Mouse (Mus musculus) midbrain, embryonic 11.5 days (tissue): ENCODE data around the gene Yif1b. TPM values are rescaled to one million over a fixed set of nuclear protein-coding genes. Genes with fewer than 3 reads are reported as not detected.

Experiments
- ATAC-seq: fragments of 200-750 bp; cut with Nextera tagmentation; 2 replicates; pipeline ENCODE4 v1.8.0; 2017; ENCODE audit warnings: moderate TSS enrichment, moderate library complexity; ENCODE audit not compliant: low FRiP score
- DNase-seq: peaks from one replicate; pipeline ENCODE4 v3.0.0; 2015; ENCODE audit warnings: low spot score; ENCODE audit errors: missing footprints
- H3K27ac ChIP-seq: fragments of 300-500 bp; sonication (generic); 2 replicates; pipeline ENCODE4 v1.5.1; 2014; ENCODE audit warnings: low read depth, low read length
- H3K27me3 ChIP-seq: fragments of 300-500 bp; sonication (generic); 2 replicates; pipeline ENCODE4 v1.6.1; 2014; ENCODE audit warnings: mild to moderate bottlenecking, low read length, moderate library complexity, mixed read lengths; ENCODE audit not compliant: control insufficient read depth, insufficient read depth
- H3K36me3 ChIP-seq: fragments of 300-500 bp; sonication (generic); 2 replicates; pipeline ENCODE4 v1.6.1; 2014; ENCODE audit warnings: mild to moderate bottlenecking, low read length, moderate library complexity, mixed read lengths; ENCODE audit not compliant: control insufficient read depth, insufficient read depth
- H3K4me1 ChIP-seq: fragments of 300-500 bp; sonication (generic); 2 replicates; pipeline ENCODE4 v1.6.1; 2014; ENCODE audit warnings: low read length; ENCODE audit not compliant: control insufficient read depth, insufficient read depth
- H3K4me2 ChIP-seq: fragments of 300-500 bp; sonication (generic); 2 replicates; pipeline ENCODE4 v1.6.1; 2014; ENCODE audit warnings: mild to moderate bottlenecking, moderate library complexity
- H3K4me3 ChIP-seq: fragments of 300-500 bp; sonication (generic); 2 replicates; pipeline ENCODE4 v1.5.1; 2014; ENCODE audit warnings: low read depth, low read length
- H3K9ac ChIP-seq: fragments of 300-500 bp; sonication (generic); 2 replicates; pipeline ENCODE4 v1.6.1; 2014; ENCODE audit warnings: low read length
- H3K9me3 ChIP-seq: fragments of 300-500 bp; sonication (generic); 2 replicates; pipeline ENCODE4 v1.6.1; 2016; ENCODE audit warnings: low read length; ENCODE audit not compliant: control insufficient read depth
- WGBS: fragments of 180-500 bp; shearing (Covaris S2); extraction: QIAGEN DNeasy Blood & Tissue Kit; methylation state at CpG from one replicate; pipeline ENCODE4 v1.1.7; 2014; 5-methylcytosine and 5-hydroxymethylcytosine counted together
- polyA plus RNA-seq: library from polyadenylated mRNA; unstranded; fragments of >200 nt; fragmentation: Nextera tagmentation; extraction: Ambion mirVana; gene quantifications from 2 replicates; pipeline ENCODE4 v1.2.1, GENCODE M21; 2014

The Yif1b gene
- polyA plus RNA-seq, 1 experiment from 2014 or later, result 81.5 TPM

- no peak overlapping the region for H3K4me2 ChIP-seq
Observed at GRCm38 (mm10) chr7:29214236-29214635, 23.9 kb upstream of the Yif1b start.

GRCm38 (mm10) chr7:29214846-29215245 lies 23.3 kb upstream of the Yif1b start:
- WGBS, result 46% methylated on average over 15 of the region's 15 CpGs
- Histone ChIP-seq H3K27me3 (peaks cover 12% of the 10 kb centered on the region), H3K4me1 (no peaks in the 10 kb centered on the region), H3K36me3 (no peaks in the 10 kb centered on the region), H3K27ac (no peak overlapping the region), H3K4me2 (no peak overlapping the region), H3K9ac (no peak overlapping the region), H3K9me3 (peaks cover 4% of the 10 kb centered on the region; the same call in 1 of the 2 replicates), H3K4me3 (no peak overlapping the region)
- ATAC-seq, result no peak
- no peak for DNase-seq

More at GRCm38 (mm10) chr7:29214236-29214635, 23.9 kb upstream of the Yif1b start:
- H3K36me3 ChIP-seq, result no peaks in the 10 kb centered on the region
- H3K27ac ChIP-seq, result no peak overlapping the region
- H3K9ac ChIP-seq, result no peak overlapping the region
- H3K4me3 ChIP-seq, result no peak overlapping the region
- ATAC-seq (no peak), DNase-seq (peak; percentile 86)
- H3K9me3 ChIP-seq, result peaks cover 3% of the 10 kb centered on the region; the same call in 1 of the 2 replicates
- H3K27me3 ChIP-seq, result peaks cover 12% of the 10 kb centered on the region
- 65% methylated on average over 2 of the region's 2 CpGs for WGBS
- no peaks in the 10 kb centered on the region for H3K4me1 ChIP-seq

- no peak overlapping the region for H3K27ac ChIP-seq
- no peaks in the 10 kb centered on the region for H3K36me3 ChIP-seq
- H3K4me3 ChIP-seq, result 0 out of 2 replicates have a peak overlapping the region, but pooled peaks have one; percentile 5
- H3K27me3 ChIP-seq, result no peaks in the 10 kb centered on the region
- no peaks in the 10 kb centered on the region; the same call in 1 of the 2 replicates for H3K9me3 ChIP-seq
- ATAC-seq (peak; percentile 42; the same call in 1 of the 2 replicates), DNase-seq (peak; percentile 83)
- peak overlapping the region; percentile 36; the same call in 1 of the 2 replicates for H3K4me2 ChIP-seq
- H3K9ac ChIP-seq, result peak overlapping the region; percentile 44; the same call in 1 of the 2 replicates
- peaks cover 8% of the 10 kb centered on the region; the same call in 1 of the 2 replicates for H3K4me1 ChIP-seq
- WGBS, result 10% methylated on average over 16 of the region's 16 CpGs
Observed at GRCm38 (mm10) chr7:29224756-29225394, 13.3 kb upstream of the Yif1b start.

GRCm38 (mm10) chr7:29225520-29225919 lies 12.6 kb upstream of the Yif1b start:
- 73% methylated on average over 13 of the region's 13 CpGs for WGBS
- Histone ChIP-seq H3K27ac (no peak overlapping the region), H3K4me3 (no peak overlapping the region), H3K9me3 (no peaks in the 10 kb centered on the region), H3K9ac (0 out of 2 replicates have a peak overlapping the region, but pooled peaks have one; percentile 44), H3K4me1 (peaks cover 8% of the 10 kb centered on the region; the same call in 1 of the 2 replicates), H3K4me2 (peak overlapping the region; percentile 36; the same call in 1 of the 2 replicates), H3K36me3 (no peaks in the 10 kb centered on the region), H3K27me3 (peaks cover under 1% of the 10 kb centered on the region)
- ATAC-seq (no peak), DNase-seq (no peak)

GRCm38 (mm10) chr7:29228202-29228601 lies 9.9 kb upstream of the Yif1b start:
- peaks cover 14% of the 10 kb centered on the region for H3K4me1 ChIP-seq
- 79% methylated on average over 4 of the region's 4 CpGs for WGBS
- no peak for ATAC-seq
- no peak overlapping the region for H3K4me3 ChIP-seq
- DNase-seq, result no peak
- H3K9me3 ChIP-seq, result no peaks in the 10 kb centered on the region
- H3K27ac ChIP-seq, result no peak overlapping the region
- H3K27me3 ChIP-seq, result peaks cover 23% of the 10 kb centered on the region
- H3K4me2 ChIP-seq, result no peak overlapping the region
- H3K9ac ChIP-seq, result no peak overlapping the region
- H3K36me3 ChIP-seq, result no peaks in the 10 kb centered on the region

- Histone ChIP-seq H3K4me2 (no peak overlapping the region), H3K4me3 (no peak overlapping the region), H3K36me3 (no peaks in the 10 kb centered on the region), H3K9me3 (peaks cover 4% of the 10 kb centered on the region; the same call in 1 of the 2 replicates), H3K27ac (no peak overlapping the region), H3K9ac (no peak overlapping the region), H3K27me3 (peaks cover 25% of the 10 kb centered on the region), H3K4me1 (peaks cover 6% of the 10 kb centered on the region)
- 24% methylated on average over 3 of the region's 3 CpGs for WGBS
- ATAC-seq, result no peak
- DNase-seq, result peak; percentile 80
Observed at GRCm38 (mm10) chr7:29230560-29230959, 7.6 kb upstream of the Yif1b start.

- Histone ChIP-seq H3K9me3 (peaks cover 4% of the 10 kb centered on the region; the same call in 1 of the 2 replicates), H3K27me3 (peaks cover 25% of the 10 kb centered on the region), H3K27ac (no peak overlapping the region), H3K4me3 (no peak overlapping the region), H3K9ac (no peak overlapping the region), H3K4me2 (no peak overlapping the region), H3K36me3 (no peaks in the 10 kb centered on the region), H3K4me1 (peaks cover 6% of the 10 kb centered on the region)
- WGBS, result 49% methylated on average over 3 of the region's 3 CpGs
- ATAC-seq (no peak), DNase-seq (peak; percentile 84)
Observed at GRCm38 (mm10) chr7:29231517-29231916, 6.6 kb upstream of the Yif1b start.

- WGBS, result 2% methylated on average over 61 of the region's 62 CpGs
- Histone ChIP-seq H3K27ac (no peak within 1 kb of the TSS), H3K27me3 (peaks cover 25% of the 10 kb centered on the region), H3K4me3 (peak within 1 kb of the TSS; percentile 37), H3K4me1 (peaks cover 6% of the 10 kb centered on the region), H3K4me2 (peak within 1 kb of the TSS; percentile 59), H3K9me3 (peaks cover 4% of the 10 kb centered on the region; the same call in 1 of the 2 replicates), H3K9ac (peak within 1 kb of the TSS; percentile 49), H3K36me3 (no peaks in the 10 kb centered on the region)
- no peak for ATAC-seq
- DNase-seq, result peak; percentile 89
Observed at GRCm38 (mm10) chr7:29232247-29233013, 5.7 kb upstream of the Yif1b start, which contains the start of gene Kcnk6. Gene Kcnk6 (minus strand): TSS chr7:29232515.

GRCm38 (mm10) chr7:29233745-29234144 lies 4.4 kb upstream of the Yif1b start:
- WGBS, result 84% methylated on average over 6 of the region's 6 CpGs
- H3K27ac ChIP-seq, result no peak overlapping the region
- no peaks in the 10 kb centered on the region for H3K36me3 ChIP-seq
- H3K9ac ChIP-seq, result no peak overlapping the region
- H3K27me3 ChIP-seq, result peaks cover 25% of the 10 kb centered on the region
- peak; percentile 69 for DNase-seq
- no peak overlapping the region for H3K4me3 ChIP-seq
- H3K9me3 ChIP-seq, result peaks cover 4% of the 10 kb centered on the region; the same call in 1 of the 2 replicates
- no peak overlapping the region for H3K4me2 ChIP-seq
- no peak for ATAC-seq
- H3K4me1 ChIP-seq, result peaks cover 9% of the 10 kb centered on the region
